Mouse (Mus musculus): ENCODE measurements around the gene S1pr5. TPM values are rescaled to one million over a fixed set of nuclear protein-coding genes. Genes with fewer than 3 reads are reported as not detected.

The S1pr5 gene
- polyA plus RNA-seq (2012; ENCODE audit: insufficient read depth, insufficient read length, missing spikeins), result not detected in 2 replicates

DNA sequence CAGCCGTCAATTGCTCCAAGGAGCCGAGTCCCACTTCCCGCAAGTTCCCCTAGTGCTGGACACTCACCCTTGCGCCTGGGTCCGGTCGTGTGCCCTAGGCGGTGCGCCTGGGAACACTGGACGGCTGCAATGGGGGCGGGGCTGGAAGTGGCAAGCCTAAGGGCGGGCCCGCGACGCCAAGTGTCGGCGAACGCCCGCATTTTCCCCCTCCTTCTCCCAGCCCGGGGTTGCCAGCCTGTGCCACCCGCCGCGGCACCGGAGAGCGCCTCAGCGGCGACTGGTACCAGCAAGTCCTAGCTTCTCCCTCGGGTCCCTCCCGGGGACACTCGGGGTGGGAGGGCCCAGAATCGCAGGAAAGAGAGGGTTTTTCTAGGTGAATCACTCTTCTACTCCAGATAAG is at the start of gene S1pr5:
Gene S1pr5 (minus strand): TSS at position 118 of the 400 bp plus-strand sequence.
- TF ChIP-seq CTCF (IDR thresholded peaks at IDR 0.05; ENCODE audit: low read depth, low read length), result no peak
- TF ChIP-seq POLR2A (IDR thresholded peaks at IDR 0.05; ENCODE audit: borderline replicate concordance, low read depth, low read length), result no peak
- no peaks in the 10 kb centered on the region for H3K4me1 ChIP-seq (ENCODE audit: control insufficient read depth, insufficient read depth, low read length)

DNA sequence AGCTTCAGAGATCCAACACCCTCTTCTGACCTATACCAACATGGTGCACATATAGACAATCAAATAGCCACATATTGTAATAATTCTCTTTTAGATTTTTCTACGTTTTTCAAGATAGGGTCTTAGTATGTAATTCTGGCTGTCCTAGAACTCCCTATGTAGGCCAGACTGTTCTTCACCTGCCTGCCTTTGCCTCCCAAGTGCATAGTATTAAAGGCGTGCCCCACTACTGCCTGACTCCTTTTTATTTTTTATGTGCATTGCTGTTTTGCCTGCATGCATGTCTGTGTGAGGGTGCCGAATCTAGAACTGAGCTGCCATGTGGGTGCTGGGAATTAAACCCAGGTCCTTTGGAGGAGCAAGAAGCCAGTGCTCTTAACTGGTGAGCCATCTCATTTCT is 44.0 kb upstream of the S1pr5 start:
- Histone ChIP-seq H3K4me1 (ENCODE audit: control insufficient read depth, insufficient read depth, low read length) (peaks cover 19% of the 10 kb centered on the region), H3K4me3 (ENCODE audit: insufficient read depth, low read length) (no peak overlapping the region), H3K27ac (ENCODE audit: insufficient read depth, low read depth, low read length) (no peak overlapping the region)
- TF ChIP-seq CTCF (IDR thresholded peaks at IDR 0.05; ENCODE audit: low read depth, low read length) (no peak), POLR2A (IDR thresholded peaks at IDR 0.05; ENCODE audit: borderline replicate concordance, low read depth, low read length) (no peak)

More for the DNA sequence above, at the start of gene S1pr5:
- peak within 1 kb of the TSS; percentile 22; the same call in 1 of the 2 replicates for H3K4me3 ChIP-seq (ENCODE audit: insufficient read depth, low read length)
- no peak within 1 kb of the TSS for H3K27ac ChIP-seq (ENCODE audit: insufficient read depth, low read depth, low read length)

DNA sequence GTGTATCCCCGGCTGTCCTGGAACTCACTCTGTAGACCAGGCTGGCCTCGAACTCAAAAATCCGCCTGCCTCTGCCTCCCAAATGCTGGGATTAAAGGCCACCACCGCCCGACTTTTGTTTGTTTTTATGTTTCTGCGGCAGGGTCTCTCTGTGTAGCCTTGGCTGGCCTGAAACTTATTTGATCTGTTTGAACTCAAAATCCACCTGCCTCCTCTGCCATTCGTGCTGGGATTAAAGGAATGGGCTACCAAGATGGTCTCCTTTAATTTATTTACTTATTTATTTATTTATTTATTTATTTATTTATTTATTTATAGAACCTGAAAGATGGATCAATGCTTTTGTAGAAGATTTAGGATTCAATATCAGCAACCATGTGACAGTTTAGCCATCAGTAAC is 43.6 kb upstream of the S1pr5 start:
- Histone ChIP-seq H3K4me3 (ENCODE audit: insufficient read depth, low read length) (peak overlapping the region; percentile 55), H3K27ac (ENCODE audit: insufficient read depth, low read depth, low read length) (peak overlapping the region; percentile 75)

DNA sequence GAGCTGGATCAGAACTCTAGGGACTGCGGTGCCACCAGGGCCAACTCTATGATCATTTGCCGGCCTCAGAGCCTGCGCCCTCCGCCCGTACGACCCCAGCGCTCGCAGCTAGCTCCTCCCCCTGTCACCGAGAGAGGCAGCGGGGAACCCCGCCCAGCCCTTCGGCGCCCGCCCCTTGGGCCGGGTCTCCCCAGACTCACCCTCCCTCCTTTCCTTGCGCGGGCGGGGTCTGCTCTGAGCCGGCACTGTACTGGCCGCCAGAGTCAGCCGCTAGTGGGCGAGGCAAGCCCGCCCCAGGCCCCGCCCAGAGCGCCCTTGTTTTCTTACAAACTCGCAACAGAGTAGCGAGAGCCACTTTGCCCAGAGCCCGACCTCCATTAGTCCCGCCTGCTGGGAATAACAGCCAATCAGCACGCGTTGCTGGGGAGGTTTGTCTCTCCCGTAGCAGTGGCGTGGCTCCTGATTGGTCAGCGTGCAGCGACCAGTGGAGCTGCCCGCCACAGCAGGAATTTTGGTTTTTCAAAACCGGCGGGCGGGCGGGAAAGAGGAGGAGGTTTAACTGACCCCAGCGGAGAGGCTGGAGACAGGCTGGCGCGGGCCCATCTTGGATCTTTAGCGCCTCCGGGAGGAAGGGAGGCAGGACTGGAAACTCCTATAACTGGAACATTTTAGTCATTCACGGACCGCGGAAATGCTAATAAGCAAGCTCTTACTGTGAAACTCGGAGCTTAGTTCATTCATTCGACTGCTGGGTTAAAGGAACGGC is 43.0 kb upstream of the S1pr5 start, which contains the start of gene Cdkn2d:
Gene Cdkn2d (minus strand): TSS at position 386 of the 766 bp plus-strand sequence.
- H3K27ac ChIP-seq (ENCODE audit: insufficient read depth, low read depth, low read length), result peak within 1 kb of the TSS; percentile 75
- H3K4me1 ChIP-seq (ENCODE audit: control insufficient read depth, insufficient read depth, low read length), result peaks cover 23% of the 10 kb centered on the region
- peak within 1 kb of the TSS; percentile 76 for H3K4me3 ChIP-seq (ENCODE audit: insufficient read depth, low read length)
- TF ChIP-seq POLR2A (IDR thresholded peaks at IDR 0.05; ENCODE audit: borderline replicate concordance, low read depth, low read length), result no peak
- TF ChIP-seq CTCF (IDR thresholded peaks at IDR 0.05; ENCODE audit: low read depth, low read length), result no peak

More for the DNA sequence above, 43.6 kb upstream of the S1pr5 start:
- H3K4me1 ChIP-seq (ENCODE audit: control insufficient read depth, insufficient read depth, low read length), result peaks cover 17% of the 10 kb centered on the region

DNA sequence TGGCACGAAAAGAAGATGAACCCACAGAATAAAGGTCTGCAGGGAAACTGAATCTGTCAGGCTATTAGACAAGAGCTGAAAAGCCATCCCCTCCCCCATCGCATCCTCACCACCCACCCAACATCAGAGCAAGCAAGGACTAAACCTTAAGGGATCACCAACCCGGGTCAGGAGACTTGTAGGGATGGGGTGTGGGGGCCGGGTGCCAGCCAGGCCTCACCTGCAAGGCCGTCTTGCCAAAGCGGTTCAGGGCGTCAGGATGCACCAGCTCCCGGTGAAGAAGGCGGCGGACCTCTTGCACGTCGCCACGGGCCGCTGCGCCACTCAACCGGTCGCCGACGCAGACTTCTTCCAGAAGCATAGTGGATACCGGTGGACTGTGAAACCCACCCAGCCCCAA is 42.3 kb upstream of the S1pr5 start:
- H3K4me3 ChIP-seq (ENCODE audit: insufficient read depth, low read length), result peak overlapping the region; percentile 76
- peaks cover 23% of the 10 kb centered on the region for H3K4me1 ChIP-seq (ENCODE audit: control insufficient read depth, insufficient read depth, low read length)
- H3K27ac ChIP-seq (ENCODE audit: insufficient read depth, low read depth, low read length), result peak overlapping the region; percentile 34
- TF ChIP-seq CTCF (IDR thresholded peaks at IDR 0.05; ENCODE audit: low read depth, low read length), result no peak
- TF ChIP-seq POLR2A (IDR thresholded peaks at IDR 0.05; ENCODE audit: borderline replicate concordance, low read depth, low read length), result no peak

DNA sequence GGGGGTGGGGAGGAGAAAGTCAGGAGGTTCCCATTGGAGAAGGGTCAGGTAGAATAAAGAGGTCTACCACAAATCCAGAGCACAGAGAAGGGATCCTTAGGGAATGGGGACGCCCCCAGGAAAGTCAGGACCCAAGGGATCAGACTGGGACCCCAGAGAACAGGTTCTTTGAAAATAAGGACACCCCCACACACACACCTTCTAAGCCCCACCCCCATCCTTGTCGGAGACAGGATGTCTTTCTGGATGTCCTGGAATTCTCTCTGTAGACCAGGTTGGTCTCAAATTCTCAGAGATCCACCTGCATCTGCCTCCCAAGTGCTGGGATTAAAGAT is 41.1 kb upstream of the S1pr5 start:
- peaks cover 23% of the 10 kb centered on the region for H3K4me1 ChIP-seq (ENCODE audit: control insufficient read depth, insufficient read depth, low read length)
- no peak overlapping the region for H3K27ac ChIP-seq (ENCODE audit: insufficient read depth, low read depth, low read length)
- TF ChIP-seq CTCF (IDR thresholded peaks at IDR 0.05; ENCODE audit: low read depth, low read length) (no peak), POLR2A (IDR thresholded peaks at IDR 0.05; ENCODE audit: borderline replicate concordance, low read depth, low read length) (no peak)
- H3K4me3 ChIP-seq (ENCODE audit: insufficient read depth, low read length), result no peak overlapping the region

DNA sequence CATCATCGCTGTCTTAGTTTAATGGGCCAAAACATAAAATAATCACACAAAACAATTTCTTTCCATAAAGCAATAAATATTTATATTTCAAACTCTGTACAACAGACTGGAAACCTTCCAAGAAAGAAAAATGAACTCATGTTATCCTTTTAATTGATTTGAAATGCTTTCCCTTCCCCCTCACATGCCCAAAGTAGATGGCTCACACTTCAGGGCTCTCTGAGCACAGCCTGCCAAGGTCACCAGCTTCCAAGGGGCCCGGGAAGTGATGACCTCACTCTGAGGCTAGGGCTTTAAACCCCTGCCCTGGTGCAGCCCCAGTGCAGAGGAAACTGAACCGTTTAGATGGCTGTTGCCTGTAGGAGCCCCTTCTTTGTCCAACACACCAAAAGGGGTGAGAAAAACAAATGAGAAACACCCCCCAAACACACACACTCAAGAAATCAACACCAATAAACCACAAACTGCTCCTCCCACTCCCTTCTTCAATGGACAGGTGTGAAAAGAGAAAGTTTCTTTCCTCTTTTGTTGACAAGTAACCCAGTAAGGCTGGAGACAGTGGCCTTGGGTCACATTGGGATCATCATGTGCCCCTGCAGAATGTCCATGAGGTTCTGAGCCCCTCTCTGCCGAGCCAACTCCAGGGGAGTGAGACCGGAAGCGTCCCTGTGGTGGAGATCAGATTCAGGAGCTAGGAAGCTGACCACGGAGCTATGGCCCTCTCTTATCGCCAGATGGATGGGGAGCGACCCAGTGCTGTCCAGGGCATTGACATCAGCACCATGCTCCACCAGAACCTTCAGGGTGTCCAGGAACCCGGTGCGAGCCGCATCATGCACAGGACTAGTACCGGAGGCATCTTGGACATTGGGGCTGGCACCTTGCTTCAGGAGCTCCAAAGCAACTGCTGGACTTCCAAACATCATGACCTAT is 40.4 kb upstream of the S1pr5 start:
- Histone ChIP-seq H3K27ac (ENCODE audit: insufficient read depth, low read depth, low read length) (peak overlapping the region; percentile 71), H3K4me1 (ENCODE audit: control insufficient read depth, insufficient read depth, low read length) (peaks cover 23% of the 10 kb centered on the region), H3K4me3 (ENCODE audit: insufficient read depth, low read length) (peak overlapping the region; percentile 18)
- TF ChIP-seq CTCF (IDR thresholded peaks at IDR 0.05; ENCODE audit: low read depth, low read length), result no peak

DNA sequence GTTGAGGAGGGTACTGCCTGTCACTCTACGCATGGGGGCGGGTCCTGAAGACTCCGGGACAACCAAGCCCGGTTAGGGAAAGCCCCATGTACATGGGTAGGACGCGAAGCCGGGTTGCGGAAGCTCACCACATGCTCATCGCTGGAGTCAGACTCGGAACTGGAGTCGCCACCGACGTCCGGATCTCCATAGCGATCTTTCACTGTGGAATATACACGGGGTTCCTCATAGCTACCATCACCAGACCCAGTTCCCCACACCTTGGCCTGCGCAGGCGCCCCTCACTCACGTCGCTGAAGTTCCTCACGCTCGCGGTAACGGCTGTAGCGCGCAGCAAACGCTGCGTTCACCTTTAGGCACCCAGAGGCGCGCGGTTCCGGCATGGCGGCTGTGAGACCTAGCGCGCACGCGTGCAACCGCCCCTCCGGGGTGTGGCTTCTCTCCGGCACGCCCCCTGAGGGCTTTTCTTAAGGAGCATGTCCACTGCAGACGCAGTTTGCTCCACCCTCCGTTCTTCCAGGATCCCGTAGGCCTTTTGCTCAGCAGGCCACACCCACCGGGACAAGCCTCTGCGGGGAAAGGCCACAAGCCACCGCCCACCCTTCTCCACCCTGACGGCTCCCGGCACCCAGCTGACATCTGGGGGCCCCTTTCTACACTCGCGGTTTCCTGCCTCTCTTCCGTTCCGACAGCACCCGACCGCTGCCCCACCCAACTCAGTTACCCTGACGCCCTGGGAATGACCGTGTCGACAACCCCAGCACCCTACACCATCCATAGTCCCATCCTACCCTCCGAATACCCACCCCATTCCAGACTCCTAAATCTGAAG is 39.5 kb upstream of the S1pr5 start, which contains the start of gene Kri1:
Gene Kri1 (minus strand): TSS at position 399 of the 832 bp plus-strand sequence.
- H3K4me1 ChIP-seq (ENCODE audit: control insufficient read depth, insufficient read depth, low read length), result peaks cover 23% of the 10 kb centered on the region
- peak within 1 kb of the TSS; percentile 82 for H3K27ac ChIP-seq (ENCODE audit: insufficient read depth, low read depth, low read length)
- TF ChIP-seq CTCF (IDR thresholded peaks at IDR 0.05; ENCODE audit: low read depth, low read length) (no peak), POLR2A (IDR thresholded peaks at IDR 0.05; ENCODE audit: borderline replicate concordance, low read depth, low read length) (0 out of 2 replicates have a peak, but pooled peaks have one; percentile 68)
- H3K4me3 ChIP-seq (ENCODE audit: insufficient read depth, low read length), result peak within 1 kb of the TSS; percentile 83

DNA sequence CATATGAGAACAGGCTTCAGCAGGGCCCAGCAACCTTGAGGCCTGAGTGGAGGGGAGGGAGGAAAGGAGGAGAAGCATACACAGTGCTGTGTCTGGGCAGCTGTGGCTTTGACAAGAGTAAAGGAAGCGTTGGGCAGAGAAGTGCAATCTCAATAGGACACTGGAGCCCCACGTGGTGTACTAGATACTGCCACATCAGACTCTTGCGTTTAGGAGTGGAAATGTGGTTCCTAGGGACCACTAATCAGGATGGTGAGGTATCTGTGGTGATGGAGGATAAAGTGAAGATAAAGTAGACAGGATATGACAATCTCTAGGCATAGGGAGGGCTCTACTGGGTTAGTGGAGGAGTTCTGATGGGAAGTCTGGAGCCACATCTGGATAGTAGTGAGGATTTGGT is 38.5 kb upstream of the S1pr5 start:
- Histone ChIP-seq H3K4me3 (ENCODE audit: insufficient read depth, low read length) (peak overlapping the region; percentile 83), H3K4me1 (ENCODE audit: control insufficient read depth, insufficient read depth, low read length) (peaks cover 23% of the 10 kb centered on the region), H3K27ac (ENCODE audit: insufficient read depth, low read depth, low read length) (no peak overlapping the region)
- TF ChIP-seq POLR2A (IDR thresholded peaks at IDR 0.05; ENCODE audit: borderline replicate concordance, low read depth, low read length) (no peak), CTCF (IDR thresholded peaks at IDR 0.05; ENCODE audit: low read depth, low read length) (no peak)

Measured in bone marrow macrophage, adult 2 months (primary cell).